Mouse (Mus musculus) lung, adult 2 months (tissue): ENCODE results near the gene Nupl2.

Experiments
- CTCF ChIP-seq: fragments of 200-500 bp; IDR thresholded peaks from 2 replicates; pipeline ENCODE4 v1.5.1; 2011; ENCODE audit warnings: mild to moderate bottlenecking, low read length, control low read depth; ENCODE audit not compliant: insufficient read depth
- POLR2A ChIP-seq: fragments of 200-500 bp; IDR thresholded peaks from 2 replicates; pipeline ENCODE4 v1.6.1; 2011; ENCODE audit warnings: low read depth, mild to moderate bottlenecking, control low read depth, low read length, borderline replicate concordance; ENCODE audit errors: extremely low read depth

GRCm38 (mm10) chr5:24201006-24201405 lies 36.2 kb downstream of the Nupl2 start:
- TF ChIP-seq POLR2A (no peak), CTCF (no peak)
